Mouse (Mus musculus): ENCODE data around the gene Kifc1. TPM values are rescaled to one million over a fixed set of nuclear protein-coding genes. Genes with fewer than 3 reads are reported as not detected.
"Not testable (repeated sequence)": the region's sequence is repeated elsewhere in the genome, so short reads cannot be mapped to it uniquely, and the experiment has no call there.

Gene Kifc1
- polyA plus RNA-seq, 1 experiment: 2.2 TPM

GRCm38 (mm10) chr17:33911052-33911812 is 20.8 kb upstream of the Kifc1 start:
- Histone ChIP-seq H3K4me3 (replicated peaks; ENCODE audit: insufficient read depth, low read depth, low read length) (no peak overlapping the region), H3K27me3 (ENCODE audit: control insufficient read depth, insufficient read depth, low read length) (no peaks in the 10 kb centered on the region), H3K27ac (ENCODE audit: insufficient read depth, low read length) (no peak overlapping the region), H3K4me1 (ENCODE audit: control insufficient read depth, insufficient read depth, low read length) (no peaks in the 10 kb centered on the region; the same call in 1 of the 2 replicates)
- 86% methylated on average over 31 of the region's 31 CpGs for WGBS
- TF ChIP-seq CTCF (IDR thresholded peaks at IDR 0.05; ENCODE audit: borderline replicate concordance, insufficient read depth, low read depth, low read length): no peak
- TF ChIP-seq POLR2A (IDR thresholded peaks at IDR 0.05; ENCODE audit: borderline replicate concordance, insufficient read depth, low read length): no peak
- peak in 1 of 2 experiments; percentile 22 for DNase-seq

GRCm38 (mm10) chr17:33910346-33911051 is 20.0 kb upstream of the Kifc1 start:
- no peak for DNase-seq
- Histone ChIP-seq H3K4me3 (replicated peaks; ENCODE audit: insufficient read depth, low read depth, low read length) (no peak overlapping the region), H3K27ac (ENCODE audit: insufficient read depth, low read length) (no peak overlapping the region), H3K27me3 (ENCODE audit: control insufficient read depth, insufficient read depth, low read length) (no peaks in the 10 kb centered on the region), H3K4me1 (ENCODE audit: control insufficient read depth, insufficient read depth, low read length) (no peaks in the 10 kb centered on the region; the same call in 1 of the 2 replicates)
- TF ChIP-seq CTCF (IDR thresholded peaks at IDR 0.05; ENCODE audit: borderline replicate concordance, insufficient read depth, low read depth, low read length) (0 out of 2 replicates have a peak, but pooled peaks have one; percentile 2), POLR2A (IDR thresholded peaks at IDR 0.05; ENCODE audit: borderline replicate concordance, insufficient read depth, low read length) (no peak)
- WGBS: 38% methylated on average over 11 of the region's 11 CpGs

GRCm38 (mm10) chr17:33909869-33910250 is 19.4 kb upstream of the Kifc1 start:
- no peaks in the 10 kb centered on the region; the same call in 1 of the 2 replicates for H3K4me1 ChIP-seq (ENCODE audit: control insufficient read depth, insufficient read depth, low read length)
- no peak for DNase-seq
- TF ChIP-seq CTCF (IDR thresholded peaks at IDR 0.05; ENCODE audit: borderline replicate concordance, insufficient read depth, low read depth, low read length) (no peak), POLR2A (IDR thresholded peaks at IDR 0.05; ENCODE audit: borderline replicate concordance, insufficient read depth, low read length) (no peak)
- peak overlapping the region; percentile 63 for H3K27ac ChIP-seq (ENCODE audit: insufficient read depth, low read length)
- peak overlapping the region; percentile 65 for H3K4me3 ChIP-seq (replicated peaks; ENCODE audit: insufficient read depth, low read depth, low read length)
- no peaks in the 10 kb centered on the region for H3K27me3 ChIP-seq (ENCODE audit: control insufficient read depth, insufficient read depth, low read length)
- WGBS: under 1% methylated on average over 14 of the region's 14 CpGs

- no peaks in the 10 kb centered on the region; the same call in 1 of the 2 replicates for H3K4me1 ChIP-seq (ENCODE audit: control insufficient read depth, insufficient read depth, low read length)
- under 1% methylated on average over 67 of the region's 68 CpGs for WGBS
- H3K4me3 ChIP-seq (replicated peaks; ENCODE audit: insufficient read depth, low read depth, low read length): peak within 1 kb of the TSS; percentile 86
- DNase-seq: peak; percentile 98 to 100
- H3K27me3 ChIP-seq (ENCODE audit: control insufficient read depth, insufficient read depth, low read length): no peaks in the 10 kb centered on the region
- TF ChIP-seq POLR2A (IDR thresholded peaks at IDR 0.05; ENCODE audit: borderline replicate concordance, insufficient read depth, low read length) (peak; percentile 83; the same call in 1 of the 2 replicates), CTCF (IDR thresholded peaks at IDR 0.05; ENCODE audit: borderline replicate concordance, insufficient read depth, low read depth, low read length) (no peak)
- peak within 1 kb of the TSS; percentile 63 for H3K27ac ChIP-seq (ENCODE audit: insufficient read depth, low read length)
Observed at GRCm38 (mm10) chr17:33909077-33909868, 18.8 kb upstream of the Kifc1 start, which contains the start of gene Daxx. Daxx (plus strand) TSS chr17:33909414.

GRCm38 (mm10) chr17:33908331-33909076 is 18.0 kb upstream of the Kifc1 start:
- no peak for TF ChIP-seq POLR2A (IDR thresholded peaks at IDR 0.05; ENCODE audit: borderline replicate concordance, insufficient read depth, low read length)
- no peak for TF ChIP-seq CTCF (IDR thresholded peaks at IDR 0.05; ENCODE audit: borderline replicate concordance, insufficient read depth, low read depth, low read length)
- H3K27me3 ChIP-seq (ENCODE audit: control insufficient read depth, insufficient read depth, low read length): no peaks in the 10 kb centered on the region
- peak; percentile 66 to 77 for DNase-seq
- no peaks in the 10 kb centered on the region; the same call in 1 of the 2 replicates for H3K4me1 ChIP-seq (ENCODE audit: control insufficient read depth, insufficient read depth, low read length)
- H3K27ac ChIP-seq (ENCODE audit: insufficient read depth, low read length): peak overlapping the region; percentile 42
- under 1% methylated on average over 44 of the region's 44 CpGs for WGBS
- H3K4me3 ChIP-seq (replicated peaks; ENCODE audit: insufficient read depth, low read depth, low read length): peak overlapping the region; percentile 86

- H3K4me1 ChIP-seq (ENCODE audit: control insufficient read depth, insufficient read depth, low read length); DNase-seq; H3K4me3 ChIP-seq (replicated peaks; ENCODE audit: insufficient read depth, low read depth, low read length); H3K27me3 ChIP-seq (ENCODE audit: control insufficient read depth, insufficient read depth, low read length); H3K27ac ChIP-seq (ENCODE audit: insufficient read depth, low read length): not testable (repeated sequence)
- WGBS: 24% methylated on average over 4 of the region's 4 CpGs
Observed at GRCm38 (mm10) chr17:33904835-33905234, 14.4 kb upstream of the Kifc1 start, which contains the start of gene Platr17. Platr17 (plus strand) TSS chr17:33905135.

GRCm38 (mm10) chr17:33903911-33904651 is 13.6 kb upstream of the Kifc1 start:
- not testable (repeated sequence) for H3K27ac ChIP-seq (ENCODE audit: insufficient read depth, low read length); H3K4me1 ChIP-seq (ENCODE audit: control insufficient read depth, insufficient read depth, low read length); H3K27me3 ChIP-seq (ENCODE audit: control insufficient read depth, insufficient read depth, low read length); DNase-seq; H3K4me3 ChIP-seq (replicated peaks; ENCODE audit: insufficient read depth, low read depth, low read length)
- 61% methylated on average over 6 of the region's 6 CpGs for WGBS

Measured in cerebellum, adult 2 months (tissue).